Mouse (Mus musculus) heart, postnatal 0 days (tissue): ENCODE measurements around the gene BC100530.

ENCODE experiments used
- CTCF ChIP-seq: IDR thresholded peaks from 2 replicates; pipeline ENCODE4 v1.5.1; 2016; ENCODE audit warnings: antibody characterized with exemption, control low read depth, low read depth
- EP300 ChIP-seq: IDR thresholded peaks from 2 replicates; pipeline ENCODE4 v1.6.1; 2016; ENCODE audit warnings: antibody characterized with exemption, low read depth

DNA sequence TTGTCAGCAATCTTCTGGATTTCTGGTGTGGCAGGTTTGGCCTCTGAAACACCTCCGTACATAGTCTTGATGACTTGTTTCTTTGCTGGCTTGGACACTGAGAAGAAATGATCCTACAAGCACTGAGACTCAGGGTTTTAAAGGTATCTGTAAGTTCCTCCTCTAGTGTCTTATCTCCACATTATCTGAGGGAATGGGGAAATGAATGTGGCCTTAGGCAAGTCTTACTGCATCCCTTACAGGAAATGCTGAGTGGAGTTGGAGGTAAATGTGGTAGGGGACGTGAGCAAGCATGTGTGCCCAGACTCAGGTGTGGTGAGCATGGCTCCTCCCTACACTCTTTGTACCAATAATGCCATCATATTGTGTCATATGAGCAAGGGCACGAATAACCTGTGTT lies 33.3 kb downstream of the BC100530 start, which contains the start of gene BC117090:
- no peak for TF ChIP-seq CTCF
- TF ChIP-seq EP300, result no peak
